Mouse (Mus musculus): Measurements from ENCODE around the gene Gm17387.

DNA sequence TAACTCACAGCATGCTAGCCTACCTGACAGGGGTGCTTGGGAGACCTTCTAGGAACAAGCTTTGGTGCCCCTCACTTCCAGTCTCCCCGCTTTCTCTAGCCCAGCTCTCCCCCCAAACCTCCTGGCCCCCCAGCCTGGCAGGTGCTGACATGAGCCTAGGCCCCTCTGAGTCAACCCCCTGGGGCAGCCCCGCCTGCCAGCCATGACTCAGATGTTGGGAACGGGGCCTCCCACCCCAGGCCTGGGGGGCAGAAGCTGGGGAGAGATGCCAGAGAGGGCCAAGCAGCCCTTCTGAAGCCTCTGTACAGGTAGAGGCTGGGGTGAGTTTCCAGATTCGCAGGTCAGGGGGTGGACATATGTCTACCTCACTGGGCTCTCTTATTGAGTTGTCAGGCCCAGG, 49.9 kb downstream of the Gm17387 start:
- TF ChIP-seq CTCF (IDR thresholded peaks at IDR 0.05; ENCODE audit: control insufficient read depth, insufficient read depth, insufficient replicate concordance, low read depth, low read length) (no peak), POLR2A (IDR thresholded peaks at IDR 0.05; ENCODE audit: control insufficient read depth, low read depth, low read length) (no peak)
